Mouse (Mus musculus) midbrain, embryonic 15.5 days (tissue): ENCODE results near the gene Pcnx2. TPM values are rescaled to one million over a fixed set of nuclear protein-coding genes. Genes with fewer than 3 reads are reported as not detected.

Experiments used
- ATAC-seq: fragments of 200-750 bp; cut with Nextera tagmentation; replicated peaks from 2 replicates; pipeline ENCODE4 v1.8.0; 2017; ENCODE audit warnings: moderate TSS enrichment
- H3K27ac ChIP-seq: fragments of 300-500 bp; sonication (generic); 2 replicates; pipeline ENCODE4 v1.5.1; 2015; ENCODE audit warnings: mild to moderate bottlenecking, inconsistent platforms
- H3K27me3 ChIP-seq: fragments of 300-500 bp; sonication (generic); replicated peaks from 2 replicates; pipeline ENCODE4 v1.6.1; 2015; ENCODE audit warnings: inconsistent platforms
- H3K36me3 ChIP-seq: fragments of 300-500 bp; sonication (generic); replicated peaks from 2 replicates; pipeline ENCODE4 v1.6.1; 2015; ENCODE audit warnings: inconsistent platforms
- H3K4me1 ChIP-seq: fragments of 300-500 bp; sonication (generic); 2 replicates; pipeline ENCODE4 v1.6.1; 2015; ENCODE audit warnings: inconsistent platforms
- H3K4me2 ChIP-seq: fragments of 300-500 bp; sonication (generic); 2 replicates; pipeline ENCODE4 v1.6.1; 2015; ENCODE audit warnings: inconsistent platforms, mild to moderate bottlenecking, moderate library complexity
- H3K4me3 ChIP-seq: fragments of 300-500 bp; sonication (generic); 2 replicates; pipeline ENCODE4 v1.5.1; 2015; ENCODE audit warnings: mild to moderate bottlenecking, inconsistent platforms
- H3K9ac ChIP-seq: fragments of 300-500 bp; sonication (generic); 2 replicates; pipeline ENCODE4 v1.6.1; 2015; ENCODE audit warnings: mild to moderate bottlenecking, inconsistent platforms
- H3K9me3 ChIP-seq: fragments of 300-500 bp; sonication (generic); 2 replicates; pipeline ENCODE4 v1.6.1; 2016; ENCODE audit warnings: inconsistent platforms
- WGBS: fragments of 180-500 bp; shearing (Covaris S2); methylation state at CpG from one replicate; pipeline ENCODE4 v1.1.7; 2015; ENCODE audit warnings: mixed read lengths; 5-methylcytosine and 5-hydroxymethylcytosine counted together
- polyA plus RNA-seq: library from polyadenylated mRNA; unstranded; fragments of >200 nt; fragmentation: Nextera tagmentation; extraction: Ambion mirVana; gene quantifications from 2 replicates; pipeline ENCODE4 v1.2.1, GENCODE M21; 2015

Gene Pcnx2
- polyA plus RNA-seq, 1 experiment from 2014 or later: 7.5 TPM

DNA sequence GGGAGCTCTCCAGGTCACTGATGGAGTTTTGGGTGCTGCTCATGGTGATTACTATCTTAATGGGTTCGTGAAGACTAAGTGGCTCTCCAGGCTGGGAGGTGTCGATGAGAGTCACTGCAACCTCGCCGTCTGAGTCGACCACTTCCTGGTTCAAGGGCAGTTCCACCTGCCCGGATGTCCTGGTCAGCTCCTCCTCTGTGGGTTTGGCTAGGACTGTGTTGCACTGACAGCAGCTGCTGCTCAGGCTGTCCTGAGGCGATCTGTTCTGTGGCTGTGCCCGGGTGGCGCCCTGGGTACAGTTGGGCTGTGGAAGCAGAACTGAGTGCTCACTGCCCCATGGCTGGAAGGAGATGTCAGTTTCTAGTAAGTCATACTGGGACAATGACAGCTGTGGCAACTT is 10.6 kb downstream of the Pcnx2 start:
- Histone ChIP-seq H3K4me1 (no peaks in the 10 kb centered on the region), H3K4me2 (no peak overlapping the region), H3K27ac (no peak overlapping the region), H3K27me3 (no peaks in the 10 kb centered on the region), H3K9me3 (no peaks in the 10 kb centered on the region), H3K4me3 (no peak overlapping the region), H3K36me3 (peaks cover 44% of the 10 kb centered on the region), H3K9ac (no peak overlapping the region)
- ATAC-seq: no peak
- 93% methylated on average over 9 of the region's 9 CpGs for WGBS

GRCm38 (mm10) chr8:125880447-125880846 is 17.7 kb downstream of the Pcnx2 start:
- no peak overlapping the region for H3K9ac ChIP-seq
- no peaks in the 10 kb centered on the region for H3K27me3 ChIP-seq
- peaks cover 15% of the 10 kb centered on the region; the same call in 1 of the 2 replicates for H3K36me3 ChIP-seq
- H3K4me2 ChIP-seq: no peak overlapping the region
- 79% methylated on average over 4 of the region's 4 CpGs for WGBS
- H3K27ac ChIP-seq: no peak overlapping the region
- no peak overlapping the region for H3K4me3 ChIP-seq
- no peaks in the 10 kb centered on the region for H3K9me3 ChIP-seq
- no peak for ATAC-seq
- no peaks in the 10 kb centered on the region for H3K4me1 ChIP-seq

- H3K9ac ChIP-seq: no peak overlapping the region
- H3K27ac ChIP-seq: no peak overlapping the region
- H3K27me3 ChIP-seq: no peaks in the 10 kb centered on the region
- no peak overlapping the region for H3K4me3 ChIP-seq
- peaks cover 15% of the 10 kb centered on the region for H3K4me1 ChIP-seq
- no peak overlapping the region for H3K4me2 ChIP-seq
- no peaks in the 10 kb centered on the region; the same call in 1 of the 2 replicates for H3K36me3 ChIP-seq
- no peaks in the 10 kb centered on the region for H3K9me3 ChIP-seq
- no peak for ATAC-seq
- WGBS: 96% methylated on average over 2 of the region's 2 CpGs
Observed at GRCm38 (mm10) chr8:125873250-125873534, 24.9 kb downstream of the Pcnx2 start.

DNA sequence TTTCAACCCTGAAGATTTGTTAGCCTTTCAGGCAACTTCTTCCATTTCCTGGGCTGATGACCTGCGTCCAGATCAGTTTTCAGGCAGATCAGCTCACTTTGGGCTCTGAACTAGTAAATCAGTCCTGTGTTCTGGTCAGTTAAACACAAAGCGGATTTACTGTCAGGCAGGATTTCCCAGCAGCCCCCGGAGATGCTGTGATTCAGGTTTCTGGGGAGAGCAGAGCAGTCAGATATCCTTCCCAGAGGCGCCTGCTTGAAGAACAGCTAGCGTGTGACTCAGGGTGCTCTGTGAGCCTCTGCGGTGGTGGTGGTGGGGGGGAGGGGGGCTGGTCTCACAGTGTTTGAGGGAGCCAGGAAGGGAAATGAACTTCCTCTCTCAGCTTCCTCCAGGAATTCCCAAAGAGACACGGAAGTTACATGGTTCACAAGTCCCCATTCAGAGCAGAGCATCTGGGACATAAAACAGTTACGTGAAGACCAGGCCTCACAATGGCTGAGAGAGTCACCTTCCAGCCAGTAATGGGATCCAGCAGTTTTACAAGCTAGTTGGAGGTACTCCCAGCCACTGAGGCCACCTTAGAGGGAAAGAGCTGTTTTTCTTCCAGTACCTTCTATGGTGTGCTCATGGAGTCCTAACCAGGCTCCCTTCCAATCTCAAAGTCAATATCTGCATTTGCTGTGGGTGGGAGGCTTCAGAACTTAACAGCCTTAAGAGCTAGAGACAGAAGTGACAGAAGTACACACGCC is 25.4 kb downstream of the Pcnx2 start:
- no peak overlapping the region for H3K4me3 ChIP-seq
- H3K27ac ChIP-seq: no peak overlapping the region
- no peak overlapping the region for H3K4me2 ChIP-seq
- no peaks in the 10 kb centered on the region; the same call in 1 of the 2 replicates for H3K36me3 ChIP-seq
- no peak overlapping the region for H3K9ac ChIP-seq
- H3K9me3 ChIP-seq: no peaks in the 10 kb centered on the region
- H3K4me1 ChIP-seq: peaks cover 15% of the 10 kb centered on the region
- 74% methylated on average over 9 of the region's 9 CpGs for WGBS
- no peak for ATAC-seq
- H3K27me3 ChIP-seq: no peaks in the 10 kb centered on the region

DNA sequence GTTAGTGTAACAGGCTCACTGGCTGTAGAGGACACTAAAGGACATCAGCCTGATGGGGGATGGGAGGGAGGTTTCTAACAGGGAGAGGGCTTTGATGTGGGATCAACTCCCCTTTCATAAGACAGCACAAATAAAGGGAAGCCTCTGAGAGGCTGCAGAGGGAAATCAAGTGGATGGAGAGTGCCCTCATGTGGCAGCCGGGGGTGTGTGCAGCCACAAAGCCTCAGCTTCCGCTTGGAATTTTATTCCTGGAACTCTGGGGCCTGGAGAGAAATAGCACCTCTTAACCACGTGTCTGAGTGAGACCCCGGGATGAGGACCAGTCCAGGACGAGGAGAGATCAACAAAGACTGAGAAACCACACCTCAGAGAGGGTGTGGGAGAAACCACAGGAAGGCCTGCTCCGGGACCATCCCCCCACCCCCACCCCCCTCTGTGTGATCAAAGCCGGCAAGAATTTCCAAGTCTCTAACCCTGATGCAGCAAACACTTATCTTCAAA is 27.2 kb downstream of the Pcnx2 start:
- H3K9ac ChIP-seq: no peak overlapping the region
- H3K27ac ChIP-seq: peak overlapping the region; percentile 57
- peaks cover 15% of the 10 kb centered on the region for H3K4me1 ChIP-seq

GRCm38 (mm10) chr8:125870179-125870702 is 27.9 kb downstream of the Pcnx2 start:
- no peak overlapping the region for H3K4me3 ChIP-seq
- 28% methylated on average over 6 of the region's 6 CpGs for WGBS
- H3K27me3 ChIP-seq: no peaks in the 10 kb centered on the region
- H3K36me3 ChIP-seq: no peaks in the 10 kb centered on the region; the same call in 1 of the 2 replicates
- H3K9ac ChIP-seq: no peak overlapping the region
- peak overlapping the region; percentile 57 for H3K27ac ChIP-seq
- peaks cover 15% of the 10 kb centered on the region for H3K4me1 ChIP-seq
- ATAC-seq: peak; percentile 25; the same call in 1 of the 2 replicates
- no peak overlapping the region for H3K4me2 ChIP-seq
- no peaks in the 10 kb centered on the region for H3K9me3 ChIP-seq

More for the DNA sequence above, 27.2 kb downstream of the Pcnx2 start:
- H3K4me3 ChIP-seq: no peak overlapping the region
- H3K4me2 ChIP-seq: no peak overlapping the region
- peak; percentile 86 for ATAC-seq
- H3K9me3 ChIP-seq: no peaks in the 10 kb centered on the region
- H3K27me3 ChIP-seq: no peaks in the 10 kb centered on the region
- WGBS: 4% methylated on average over 7 of the region's 7 CpGs
- no peaks in the 10 kb centered on the region; the same call in 1 of the 2 replicates for H3K36me3 ChIP-seq

- H3K4me2 ChIP-seq: no peak overlapping the region
- peak; percentile 38; the same call in 1 of the 2 replicates for ATAC-seq
- H3K9ac ChIP-seq: no peak overlapping the region
- H3K4me3 ChIP-seq: no peak overlapping the region
- 69% methylated on average over 3 of the region's 3 CpGs for WGBS
- H3K27me3 ChIP-seq: no peaks in the 10 kb centered on the region
- peaks cover 15% of the 10 kb centered on the region for H3K4me1 ChIP-seq
- H3K27ac ChIP-seq: peak overlapping the region; percentile 57; the same call in 1 of the 2 replicates
- no peaks in the 10 kb centered on the region; the same call in 1 of the 2 replicates for H3K36me3 ChIP-seq
- no peaks in the 10 kb centered on the region for H3K9me3 ChIP-seq
Observed at GRCm38 (mm10) chr8:125869739-125870138, 28.4 kb downstream of the Pcnx2 start.

DNA sequence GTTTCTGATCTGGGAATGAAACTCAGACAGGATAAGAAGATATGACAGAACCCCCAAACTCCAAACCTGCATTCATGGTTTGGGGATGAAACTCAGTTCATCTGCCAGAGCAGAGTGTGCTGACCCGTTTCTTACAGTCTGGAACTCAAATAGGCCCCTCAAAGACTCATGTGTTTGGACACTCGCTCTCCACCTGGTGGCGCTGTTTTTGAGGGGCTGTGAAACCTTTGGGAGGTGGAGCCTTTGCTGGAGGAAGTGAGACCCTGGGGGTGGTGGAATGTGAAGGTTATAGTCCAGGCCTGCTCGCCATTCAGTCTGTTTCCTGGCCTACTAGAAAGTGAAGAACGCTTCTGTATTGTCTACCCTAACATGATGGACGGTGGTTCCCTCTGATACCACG is 29.6 kb downstream of the Pcnx2 start:
- Histone ChIP-seq H3K4me2 (no peak overlapping the region), H3K9ac (no peak overlapping the region), H3K4me3 (no peak overlapping the region), H3K27ac (no peak overlapping the region), H3K4me1 (peaks cover 15% of the 10 kb centered on the region), H3K27me3 (no peaks in the 10 kb centered on the region), H3K36me3 (no peaks in the 10 kb centered on the region; the same call in 1 of the 2 replicates), H3K9me3 (no peaks in the 10 kb centered on the region)
- WGBS: 78% methylated on average over 7 of the region's 7 CpGs
- no peak for ATAC-seq

GRCm38 (mm10) chr8:125866125-125866524 is 32.0 kb downstream of the Pcnx2 start:
- no peak overlapping the region for H3K9ac ChIP-seq
- no peak overlapping the region for H3K4me3 ChIP-seq
- H3K9me3 ChIP-seq: no peaks in the 10 kb centered on the region
- WGBS: 87% methylated on average over 12 of the region's 12 CpGs
- no peak overlapping the region for H3K27ac ChIP-seq
- no peak for ATAC-seq
- H3K4me1 ChIP-seq: peaks cover 14% of the 10 kb centered on the region
- no peaks in the 10 kb centered on the region for H3K27me3 ChIP-seq
- H3K4me2 ChIP-seq: no peak overlapping the region
- no peaks in the 10 kb centered on the region for H3K36me3 ChIP-seq

DNA sequence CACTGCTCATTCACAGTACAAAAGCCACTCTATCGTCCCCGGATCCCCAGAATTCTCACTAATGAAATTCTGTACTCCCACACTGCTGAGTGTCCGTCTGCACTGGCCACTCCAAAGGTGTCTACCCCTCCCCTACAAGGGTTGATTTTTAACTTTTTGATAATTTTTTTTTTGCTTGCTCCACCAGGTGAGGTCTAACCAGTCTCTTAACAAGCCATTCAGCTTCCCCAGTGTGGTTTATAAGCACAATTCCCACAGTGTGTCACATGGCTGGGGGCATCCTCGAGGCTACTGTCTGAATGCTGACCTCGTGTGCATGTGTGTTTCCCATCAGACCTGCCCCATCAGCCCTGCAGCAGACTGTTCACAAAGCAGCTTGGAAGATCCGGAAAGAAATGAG is 40.9 kb downstream of the Pcnx2 start:
- Histone ChIP-seq H3K9me3 (no peaks in the 10 kb centered on the region), H3K27me3 (no peaks in the 10 kb centered on the region), H3K27ac (0 out of 2 replicates have a peak overlapping the region, but pooled peaks have one; percentile 1), H3K4me2 (no peak overlapping the region), H3K9ac (no peak overlapping the region), H3K4me3 (no peak overlapping the region), H3K36me3 (no peaks in the 10 kb centered on the region), H3K4me1 (peaks cover 15% of the 10 kb centered on the region)
- ATAC-seq: no peak
- 44% methylated on average over 6 of the region's 6 CpGs for WGBS

DNA sequence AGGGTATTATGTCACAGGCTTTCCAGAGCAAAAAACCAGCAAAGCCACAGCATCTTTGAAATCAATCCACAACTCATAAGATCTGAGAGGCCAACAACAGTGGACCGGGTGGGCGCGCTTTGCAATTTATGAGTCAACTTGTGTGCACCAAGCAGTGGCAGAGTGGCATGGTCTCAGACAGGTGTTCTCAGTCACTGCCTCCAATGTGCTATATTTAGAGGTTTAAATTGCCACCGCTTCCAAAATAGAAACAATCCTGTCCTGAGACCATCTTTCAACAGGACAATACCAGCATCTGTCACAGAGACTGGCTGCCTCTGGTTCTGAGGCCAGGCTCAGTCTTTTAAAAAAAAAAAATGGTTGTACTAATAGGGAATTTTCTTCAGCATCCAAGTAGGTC is 42.0 kb downstream of the Pcnx2 start:
- Histone ChIP-seq H3K36me3 (no peaks in the 10 kb centered on the region), H3K4me3 (no peak overlapping the region), H3K4me2 (no peak overlapping the region), H3K4me1 (peaks cover 15% of the 10 kb centered on the region), H3K9me3 (no peaks in the 10 kb centered on the region), H3K27ac (no peak overlapping the region), H3K9ac (no peak overlapping the region), H3K27me3 (no peaks in the 10 kb centered on the region)
- ATAC-seq: no peak
- WGBS: 79% methylated on average over 4 of the region's 4 CpGs

DNA sequence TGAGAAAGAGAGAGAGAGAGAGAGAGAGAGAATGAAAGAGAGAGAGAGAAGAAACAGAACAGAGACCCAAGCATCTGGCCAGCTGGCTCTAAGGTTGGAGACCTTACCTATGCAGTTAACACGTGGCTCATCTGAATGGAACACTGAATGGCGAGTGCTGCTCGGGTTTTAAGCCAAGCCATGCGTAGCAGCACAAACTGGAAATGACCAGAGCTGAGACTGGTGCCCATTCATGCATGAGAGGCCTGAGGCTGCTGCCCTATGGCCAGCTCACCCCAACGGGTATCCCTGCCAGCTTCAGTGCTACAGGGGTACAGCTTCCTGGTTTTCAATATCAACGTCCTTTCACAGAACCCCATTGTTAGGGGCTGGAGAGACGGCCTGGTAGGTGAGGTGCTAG is 43.7 kb downstream of the Pcnx2 start:
- ATAC-seq: no peak
- H3K4me1 ChIP-seq: peaks cover 15% of the 10 kb centered on the region
- H3K27me3 ChIP-seq: no peaks in the 10 kb centered on the region
- H3K4me3 ChIP-seq: no peak overlapping the region
- H3K27ac ChIP-seq: no peak overlapping the region
- 55% methylated on average over 7 of the region's 7 CpGs for WGBS
- H3K9me3 ChIP-seq: no peaks in the 10 kb centered on the region
- H3K4me2 ChIP-seq: no peak overlapping the region
- H3K36me3 ChIP-seq: no peaks in the 10 kb centered on the region
- H3K9ac ChIP-seq: no peak overlapping the region

GRCm38 (mm10) chr8:125853300-125853699 is 44.8 kb downstream of the Pcnx2 start:
- H3K4me1 ChIP-seq: peaks cover 17% of the 10 kb centered on the region
- 81% methylated on average over 5 of the region's 5 CpGs for WGBS

More at GRCm38 (mm10) chr8:125853300-125853699, 44.8 kb downstream of the Pcnx2 start:
- no peak overlapping the region for H3K4me3 ChIP-seq
- H3K9ac ChIP-seq: no peak overlapping the region
- no peak for ATAC-seq
- H3K9me3 ChIP-seq: no peaks in the 10 kb centered on the region
- no peak overlapping the region for H3K4me2 ChIP-seq
- H3K27me3 ChIP-seq: no peaks in the 10 kb centered on the region
- H3K36me3 ChIP-seq: no peaks in the 10 kb centered on the region
- no peak overlapping the region for H3K27ac ChIP-seq
